Mouse (Mus musculus) embryonic fibroblast, embryonic 13.5 days (primary cell): ENCODE data around the gene Tns1.

Experiments
- CTCF ChIP-seq: IDR thresholded peaks from 2 replicates; pipeline ENCODE4 v1.5.1; 2011; ENCODE audit warnings: mild to moderate bottlenecking, control low read depth, low read length, moderate library complexity, borderline replicate concordance; ENCODE audit not compliant: insufficient read depth
- POLR2A ChIP-seq: IDR thresholded peaks from 2 replicates; pipeline ENCODE4 v1.6.1; 2011; ENCODE audit warnings: low read depth, mild to moderate bottlenecking, control low read depth, low read length, moderate library complexity

- TF ChIP-seq CTCF (no peak), POLR2A (no peak)
Measured at GRCm38 (mm10) chr1:73972726-73973125, 151.5 kb downstream of the Tns1 start.
